Mouse (Mus musculus): ENCODE measurements around the gene Ddx58. TPM values are rescaled to one million over a fixed set of nuclear protein-coding genes. Genes with fewer than 3 reads are reported as not detected.

Gene Ddx58
- total RNA-seq, 2 experiments from 2014 or later: 10.6 to 18.6 TPM

Other genes with a start within 250 kb of the Ddx58 start
- 6.7 and 8.6 TPM in 2 replicates for gene Aco1, start 96.7 kb downstream of the Ddx58 start, total RNA-seq (2015; ENCODE audit: low replicate concordance)
- gene Aco1, start 96.7 kb downstream of the Ddx58 start, total RNA-seq (2017; ENCODE audit: low replicate concordance): 3.9 and 6.7 TPM in 2 replicates
- gene Smim27, start 29.8 kb upstream of the Ddx58 start, total RNA-seq (2015; ENCODE audit: low replicate concordance): 2.5 TPM in 1 of 2 replicates, not detected in the other
- 4.2 and 4.4 TPM in 2 replicates for gene Smim27, start 29.8 kb upstream of the Ddx58 start, total RNA-seq (2017; ENCODE audit: low replicate concordance)
- gene Topors, start 30.0 kb upstream of the Ddx58 start, total RNA-seq (2015; ENCODE audit: low replicate concordance): 10.0 and 12.3 TPM in 2 replicates
- 11.0 and 14.8 TPM in 2 replicates for gene Topors, start 30.0 kb upstream of the Ddx58 start, total RNA-seq (2017; ENCODE audit: low replicate concordance)
- gene Ndufb6, start 39.6 kb upstream of the Ddx58 start, total RNA-seq (2015; ENCODE audit: low replicate concordance): 24.5 and 32.1 TPM in 2 replicates
- 5.6 and 31.8 TPM in 2 replicates for gene Ndufb6, start 39.6 kb upstream of the Ddx58 start, total RNA-seq (2017; ENCODE audit: low replicate concordance)
- gene Tmem215, start 232.4 kb upstream of the Ddx58 start, total RNA-seq (2015; ENCODE audit: low replicate concordance): not detected in 2 replicates
- gene Tmem215, start 232.4 kb upstream of the Ddx58 start, total RNA-seq (2017; ENCODE audit: low replicate concordance): not detected in 2 replicates

Data from erythroblast, adult 5-6 weeks (primary cell).